Mouse (Mus musculus) cerebellum, adult 2 months (tissue): ENCODE measurements at regions not wholly inside any gene's neighbourhood (a gene's known extent, or its start where the extent isn't known, plus 50 kb on each side); places are given as distances from the start of the nearest gene placed in this dataset.

Experiments used
- CTCF ChIP-seq: fragments of 200-500 bp; IDR thresholded peaks from 2 replicates; pipeline ENCODE4 v1.5.1; 2011; ENCODE audit warnings: low read depth, mild to moderate bottlenecking, control low read depth, low read length, moderate library complexity, borderline replicate concordance; ENCODE audit not compliant: insufficient read depth
- POLR2A ChIP-seq: fragments of 200-500 bp; IDR thresholded peaks from 2 replicates; pipeline ENCODE4 v1.6.1; 2011; ENCODE audit warnings: low read length, control low read depth, borderline replicate concordance; ENCODE audit not compliant: insufficient read depth

DNA sequence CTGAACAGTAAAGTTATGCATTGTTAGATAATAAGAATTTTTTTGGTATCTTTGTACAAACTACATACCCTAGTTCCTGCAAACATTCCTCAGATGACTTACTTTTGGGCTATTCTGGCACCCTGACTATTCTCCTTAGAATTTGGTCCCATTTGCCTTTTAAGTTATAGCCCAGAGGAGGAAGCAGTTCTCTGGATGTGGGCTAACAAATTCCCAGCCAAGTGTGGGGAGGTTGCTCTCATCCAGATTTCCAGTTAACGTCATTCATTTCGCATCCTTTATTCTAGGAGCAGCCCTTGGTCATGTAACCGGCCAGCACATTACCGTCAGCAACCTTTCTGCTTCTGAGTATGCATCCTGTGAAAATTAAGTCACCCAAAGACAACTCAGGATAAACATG, 107.9 kb downstream of the Mab21l3 start:
- no peak for TF ChIP-seq CTCF
- TF ChIP-seq POLR2A = no peak
